Mouse (Mus musculus): ENCODE measurements around the gene Tnfrsf13c. TPM values are rescaled to one million over a fixed set of nuclear protein-coding genes. Genes with fewer than 3 reads are reported as not detected.
A peak's percentile ranks its signal among the peaks of the same experiment; 100 is the strongest.

Gene Tnfrsf13c
- total and polyA plus RNA-seq, 3 experiments, result 204 to 287 (median 257) TPM

DNA sequence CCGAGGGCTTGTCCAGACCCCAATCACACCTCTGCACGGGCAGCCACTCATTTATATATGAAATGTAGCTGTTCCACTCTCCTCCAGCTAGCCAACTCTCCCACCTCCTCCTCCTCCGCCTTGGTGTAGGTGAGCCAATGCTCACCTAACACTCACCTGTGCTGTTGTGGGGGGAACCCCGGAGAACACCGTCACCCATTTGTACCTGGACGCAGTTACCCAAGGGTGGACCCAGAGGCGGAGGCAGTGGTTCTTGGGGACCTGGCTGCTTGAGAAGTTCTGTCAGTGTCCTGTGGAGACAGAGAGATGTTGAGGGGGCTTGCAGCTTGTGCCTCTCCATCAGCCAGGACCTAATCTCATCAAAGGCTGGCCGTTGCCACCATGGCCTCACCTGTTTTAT lies 15.9 kb downstream of the Tnfrsf13c start:
- H3K79me2 ChIP-seq (replicated peaks; ENCODE audit: control insufficient read depth, extremely low read depth, insufficient read depth, poor library complexity, severe bottlenecking), result peaks cover 54% of the 10 kb centered on the region
- DNase-seq (ENCODE audit: extremely low read depth), result no peak
- TF ChIP-seq HCFC1 (IDR thresholded peaks at IDR 0.05; ENCODE audit: low read depth, low read length) (no peak), POLR2AphosphoS2 (IDR thresholded peaks at IDR 0.05; ENCODE audit: low read depth, low read length) (peak; percentile 57; the same call in 1 of the 2 replicates)
- H3K27me3 ChIP-seq (replicated peaks), result no peaks in the 10 kb centered on the region
- peaks cover 12 to 54% of the 10 kb centered on the region in 2 experiments; a peak in 3 of 4 replicates for H3K4me1 ChIP-seq (ENCODE audit: control insufficient read depth in 1 of 2, insufficient read depth in 2 of 2)
- H3K9me3 ChIP-seq (replicated peaks; ENCODE audit: low read length), result peaks cover 9% of the 10 kb centered on the region
- no peak overlapping the region for H3K9ac ChIP-seq (ENCODE audit: insufficient read depth, low read depth)
- dilution Hi-C loops (cut with MboI; ENCODE audit: extremely low pct_ligation_motif_present, extremely low pct_unique_long_range_greater_than_20kb, low sequenced_read_pairs) (no loop called here), in situ Hi-C loops (cut with MboI; ENCODE audit: low pct_ligation_motif_present, low pct_unique_long_range_greater_than_20kb, low sequenced_read_pairs) (no loop called here)
- H3K36me3 ChIP-seq (replicated peaks in 1 of 2; ENCODE audit: control insufficient read depth in 1 of 2, insufficient read depth in 1 of 2, low read length in 1 of 2), result peaks cover 47 to 69% of the 10 kb centered on the region in 2 experiments
- H3K4me2 ChIP-seq (ENCODE audit: insufficient read depth, low read depth, poor library complexity, severe bottlenecking), result no peak overlapping the region
- no peak overlapping the region for H3K4me3 ChIP-seq (replicated peaks in 1 of 3; ENCODE audit: low read depth in 2 of 3, low read length in 2 of 3, poor library complexity in 1 of 3)
- no peak overlapping the region for H3K27ac ChIP-seq (ENCODE audit: insufficient read depth, low read depth)

DNA sequence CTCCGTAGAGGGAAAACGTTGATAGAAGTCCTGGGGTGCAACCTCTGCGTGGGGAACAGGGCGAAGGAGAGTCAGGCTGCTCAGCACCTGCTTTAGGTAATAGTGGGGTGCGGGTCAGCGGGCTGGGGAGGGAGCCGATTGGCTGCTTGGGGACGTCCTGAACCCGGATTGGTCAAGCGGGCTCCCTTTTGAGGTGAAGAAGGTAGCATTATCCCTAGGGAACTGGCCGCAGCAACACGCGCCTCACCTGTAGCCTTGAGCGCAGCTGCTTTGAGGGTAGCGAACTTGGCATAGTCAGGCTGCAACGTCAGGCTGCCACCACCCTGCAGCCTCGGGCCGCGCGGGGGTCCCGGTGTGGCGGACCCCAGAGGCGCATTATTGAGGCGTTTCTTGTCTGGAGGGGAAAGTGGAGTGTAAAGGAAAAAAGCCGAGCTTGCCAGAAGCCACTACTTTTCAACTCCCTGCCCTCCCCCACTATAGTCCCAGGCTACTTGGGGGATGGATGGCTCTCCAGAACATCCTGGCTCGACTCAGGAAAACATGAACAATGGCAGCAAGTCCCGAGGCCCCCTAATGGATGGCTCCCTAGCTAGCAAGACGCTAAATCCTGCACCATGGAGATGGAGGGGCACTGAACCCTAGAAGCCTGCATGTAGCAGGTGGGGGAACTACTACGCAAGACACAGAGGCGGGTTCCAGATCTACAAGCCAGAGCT lies 16.5 kb downstream of the Tnfrsf13c start:
- H3K9ac ChIP-seq (ENCODE audit: insufficient read depth, low read depth), result no peak overlapping the region
- H3K36me3 ChIP-seq (replicated peaks in 1 of 2; ENCODE audit: control insufficient read depth in 1 of 2, insufficient read depth in 1 of 2, low read length in 1 of 2), result peaks cover 54 to 76% of the 10 kb centered on the region in 2 experiments
- H3K27me3 ChIP-seq (replicated peaks), result no peaks in the 10 kb centered on the region
- peaks cover 12 to 54% of the 10 kb centered on the region in 2 experiments; a peak in 3 of 4 replicates for H3K4me1 ChIP-seq (ENCODE audit: control insufficient read depth in 1 of 2, insufficient read depth in 2 of 2)
- H3K9me3 ChIP-seq (replicated peaks; ENCODE audit: low read length), result peaks cover 9% of the 10 kb centered on the region
- dilution Hi-C loops (cut with MboI; ENCODE audit: extremely low pct_ligation_motif_present, extremely low pct_unique_long_range_greater_than_20kb, low sequenced_read_pairs), result no loop called here
- H3K79me2 ChIP-seq (replicated peaks; ENCODE audit: control insufficient read depth, extremely low read depth, insufficient read depth, poor library complexity, severe bottlenecking), result peaks cover 49% of the 10 kb centered on the region
- TF ChIP-seq MEF2A (IDR thresholded peaks at IDR 0.05; ENCODE audit: borderline replicate concordance, low read depth, low read length), result no peak
- no peak for TF ChIP-seq EP300 (IDR thresholded peaks at IDR 0.05; ENCODE audit: low read length)
- TF ChIP-seq CHD2 (IDR thresholded peaks at IDR 0.05; ENCODE audit: low read length), result 0 out of 2 replicates have a peak, but pooled peaks have one; percentile 13
- TF ChIP-seq RCOR1 (conservative IDR thresholded peaks at IDR 0.05; ENCODE audit: low read depth, low read length), result no peak
- TF ChIP-seq SIN3A (IDR thresholded peaks at IDR 0.05; ENCODE audit: low read length), result no peak
- no peak for TF ChIP-seq MAX (IDR thresholded peaks at IDR 0.05; ENCODE audit: low read length)
- peak; percentile 21; the same call in 1 of the 2 replicates for TF ChIP-seq ZMIZ1 (IDR thresholded peaks at IDR 0.05; ENCODE audit: low read depth, low read length)
- DNase-seq (ENCODE audit: extremely low read depth), result no peak
- in situ Hi-C loops (cut with MboI; ENCODE audit: low pct_ligation_motif_present, low pct_unique_long_range_greater_than_20kb, low sequenced_read_pairs), result no loop called here
- no peak overlapping the region for H3K4me3 ChIP-seq (replicated peaks in 1 of 3; ENCODE audit: low read depth in 2 of 3, low read length in 2 of 3, poor library complexity in 1 of 3)
- H3K4me2 ChIP-seq (ENCODE audit: insufficient read depth, low read depth, poor library complexity, severe bottlenecking), result no peak overlapping the region
- H3K27ac ChIP-seq (ENCODE audit: insufficient read depth, low read depth), result no peak overlapping the region

DNA sequence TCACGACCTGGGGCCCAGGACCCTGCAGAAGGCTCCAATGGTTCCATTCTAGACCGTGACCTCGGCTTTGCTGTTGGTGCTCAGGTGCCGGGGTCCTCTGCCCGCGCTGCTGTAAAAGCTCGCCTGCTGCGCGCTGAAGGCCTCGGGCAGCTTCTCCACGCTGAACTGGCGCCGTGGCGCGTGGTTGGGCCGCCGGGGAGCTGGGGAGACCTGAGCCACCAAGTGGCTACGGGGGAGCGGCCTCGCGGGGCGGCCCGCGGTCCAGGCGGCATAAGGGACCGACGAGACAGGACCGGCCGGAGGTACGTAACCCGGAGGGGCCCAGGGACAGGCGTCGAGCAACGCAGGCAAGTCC lies 17.1 kb downstream of the Tnfrsf13c start:
- dilution Hi-C loops (cut with MboI; ENCODE audit: extremely low pct_ligation_motif_present, extremely low pct_unique_long_range_greater_than_20kb, low sequenced_read_pairs) (no loop called here), in situ Hi-C loops (cut with MboI; ENCODE audit: low pct_ligation_motif_present, low pct_unique_long_range_greater_than_20kb, low sequenced_read_pairs) (no loop called here)
- no peak overlapping the region for H3K9ac ChIP-seq (ENCODE audit: insufficient read depth, low read depth)
- peaks cover 9% of the 10 kb centered on the region for H3K9me3 ChIP-seq (replicated peaks; ENCODE audit: low read length)
- no peak overlapping the region for H3K4me2 ChIP-seq (ENCODE audit: insufficient read depth, low read depth, poor library complexity, severe bottlenecking)
- DNase-seq (ENCODE audit: extremely low read depth), result no peak
- peaks cover 12 to 54% of the 10 kb centered on the region in 2 experiments; a peak in 3 of 4 replicates for H3K4me1 ChIP-seq (ENCODE audit: control insufficient read depth in 1 of 2, insufficient read depth in 2 of 2)
- peaks cover 59 to 81% of the 10 kb centered on the region in 2 experiments for H3K36me3 ChIP-seq (replicated peaks in 1 of 2; ENCODE audit: control insufficient read depth in 1 of 2, insufficient read depth in 1 of 2, low read length in 1 of 2)
- no peaks in the 10 kb centered on the region for H3K27me3 ChIP-seq (replicated peaks)
- no peak overlapping the region for H3K4me3 ChIP-seq (replicated peaks in 1 of 3; ENCODE audit: low read depth in 2 of 3, low read length in 2 of 3, poor library complexity in 1 of 3)
- TF ChIP-seq JUN (IDR thresholded peaks at IDR 0.05; ENCODE audit: insufficient read depth, low read depth, low read length) (no peak), TCF12 (IDR thresholded peaks at IDR 0.05; ENCODE audit: low read depth, low read length) (no peak), MYC (IDR thresholded peaks at IDR 0.05; ENCODE audit: low read depth, low read length) (no peak), NRF1 (IDR thresholded peaks at IDR 0.05; ENCODE audit: low read depth, low read length) (no peak), GABPA (IDR thresholded peaks at IDR 0.05; ENCODE audit: insufficient replicate concordance, low read depth, low read length) (no peak), NELFE (IDR thresholded peaks at IDR 0.05; ENCODE audit: low read depth, low read length) (no peak), IRF4 (IDR thresholded peaks at IDR 0.05; ENCODE audit: low read depth, low read length) (no peak), BHLHE40 (IDR thresholded peaks at IDR 0.05; ENCODE audit: low read depth, low read length) (no peak), E2F4 (IDR thresholded peaks at IDR 0.05; ENCODE audit: insufficient replicate concordance, low read depth, low read length) (no peak), CHD2 (IDR thresholded peaks at IDR 0.05; ENCODE audit: low read length) (no peak)
- peaks cover 43% of the 10 kb centered on the region for H3K79me2 ChIP-seq (replicated peaks; ENCODE audit: control insufficient read depth, extremely low read depth, insufficient read depth, poor library complexity, severe bottlenecking)
- no peak overlapping the region for H3K27ac ChIP-seq (ENCODE audit: insufficient read depth, low read depth)

Data from CH12.LX (cell line).